Comparison of ENCODE assay signal across 9 mouse cellular contexts in genomic region chr6:119105651-119106595, GRCm38 (mm10).
DNase-seq lines count a peak whose midpoint lies in the region; ATAC-seq and TF ChIP-seq lines count a peak whose summit lies in the region.
"Had no signal": no experiment of that assay in that cellular context is flagged by ENCODE, and none has a peak within 500 bp of the region (broad histone marks: within the 10 kb centered on the region; RNA-seq: fewer than 3 reads in every experiment).

No protein-coding gene starts in this region.

- TF ChIP-seq POLR2A in olfactory bulb, adult 2 months (IDR thresholded peaks at IDR 0.05; ENCODE audit: insufficient read depth, low read depth, low read length), result no peak

- no peaks in the 10 kb centered on the region for H3K9me3 ChIP-seq in lung, embryonic 15.5 days
- H3K9me3 ChIP-seq in embryonic facial prominence, embryonic 11.5 days (replicated peaks; ENCODE audit: control insufficient read depth, low read length), result no peaks in the 10 kb centered on the region
- H3K9me3 ChIP-seq in hindbrain, embryonic 16.5 days (ENCODE audit: control insufficient read depth, low read length), result no peaks in the 10 kb centered on the region

- TF ChIP-seq CTCF in olfactory bulb, adult 2 months (IDR thresholded peaks at IDR 0.05; ENCODE audit: insufficient read depth, low read depth, low read length), result no peak

- WGBS in lung, embryonic 15.5 days, result 30% methylated on average over 11 of the region's 11 CpGs
- 20% methylated on average over 11 of the region's 11 CpGs for WGBS in embryonic facial prominence, embryonic 11.5 days
- WGBS in hindbrain, embryonic 16.5 days, result 16% methylated on average over 11 of the region's 11 CpGs
- 10% methylated on average over 11 of the region's 11 CpGs for WGBS in olfactory bulb, adult 2 months

- DNase-seq in lung, postnatal 10 days, result no peak
- no peak for DNase-seq in embryonic facial prominence, embryonic 11.5 days (ENCODE audit: low spot score)
- DNase-seq in embryo, embryonic 9.5 days (ENCODE audit: extremely low spot score), result no peak
- DNase-seq in urinary bladder, postnatal 25 days (ENCODE audit: low spot score), result no peak
- no peak for DNase-seq in Muller cell, postnatal 12 days (ENCODE audit: inconsistent ontology term)

- H3K27me3 ChIP-seq in lung, embryonic 15.5 days, result peaks cover 15% of the 10 kb centered on the region; the same call in 1 of the 2 replicates
- H3K27me3 ChIP-seq in embryonic facial prominence, embryonic 11.5 days (ENCODE audit: control insufficient read depth, insufficient read depth, low read length), result peaks cover 13% of the 10 kb centered on the region
- no peaks in the 10 kb centered on the region for H3K27me3 ChIP-seq in hindbrain, embryonic 16.5 days (replicated peaks; ENCODE audit: control insufficient read depth, insufficient read depth, low read length)

- no peaks in the 10 kb centered on the region for H3K36me3 ChIP-seq in lung, embryonic 15.5 days
- no peaks in the 10 kb centered on the region for H3K36me3 ChIP-seq in embryonic facial prominence, embryonic 11.5 days (replicated peaks; ENCODE audit: control insufficient read depth, insufficient read depth, low read depth, low read length)
- H3K36me3 ChIP-seq in hindbrain, embryonic 16.5 days (ENCODE audit: control insufficient read depth, insufficient read depth, low read length), result no peaks in the 10 kb centered on the region

- peak overlapping the region; percentile 68 for H3K4me3 ChIP-seq in lung, embryonic 15.5 days
- H3K4me3 ChIP-seq in embryonic facial prominence, embryonic 11.5 days (ENCODE audit: low read depth, low read length), result peak overlapping the region; percentile 64; the same call in 1 of the 2 replicates
- peak overlapping the region; percentile 77 for H3K4me3 ChIP-seq in hindbrain, embryonic 16.5 days (ENCODE audit: low read length)
- H3K4me3 ChIP-seq in olfactory bulb, adult 2 months (ENCODE audit: insufficient read depth, low read depth, low read length), result peak overlapping the region; percentile 88

- H3K4me1 ChIP-seq in lung, embryonic 15.5 days, result peaks cover 29% of the 10 kb centered on the region
- no peaks in the 10 kb centered on the region for H3K4me1 ChIP-seq in embryonic facial prominence, embryonic 11.5 days (ENCODE audit: control insufficient read depth, insufficient read depth, low read length)
- H3K4me1 ChIP-seq in hindbrain, embryonic 16.5 days (ENCODE audit: control insufficient read depth, insufficient read depth, low read depth, low read length), result peaks cover 29% of the 10 kb centered on the region
- peaks cover 19% of the 10 kb centered on the region for H3K4me1 ChIP-seq in olfactory bulb, adult 2 months (ENCODE audit: control insufficient read depth, insufficient read depth, low read length)

- H3K9ac ChIP-seq in lung, embryonic 15.5 days, result peak overlapping the region; percentile 11; the same call in 1 of the 2 replicates
- no peak overlapping the region for H3K9ac ChIP-seq in embryonic facial prominence, embryonic 11.5 days (replicated peaks; ENCODE audit: low read length)
- peak overlapping the region; percentile 91 for H3K9ac ChIP-seq in hindbrain, embryonic 16.5 days (ENCODE audit: low read depth, low read length)

- ATAC-seq in lung, embryonic 15.5 days (ENCODE audit: borderline replicate concordance, extremely low read depth, low FRiP score, low TSS enrichment), result no peak
- no peak for ATAC-seq in embryonic facial prominence, embryonic 11.5 days (replicated peaks; ENCODE audit: insufficient number of reproducible peaks, low FRiP score, low TSS enrichment, low read depth)
- no peak for ATAC-seq in hindbrain, embryonic 16.5 days
- ATAC-seq: Patski had no signal

- no peak overlapping the region for H3K27ac ChIP-seq in lung, embryonic 15.5 days
- H3K27ac ChIP-seq in embryonic facial prominence, embryonic 11.5 days (replicated peaks; ENCODE audit: low read depth, low read length), result no peak overlapping the region
- H3K27ac ChIP-seq in hindbrain, embryonic 16.5 days (ENCODE audit: low read depth, low read length), result no peak overlapping the region
- H3K27ac ChIP-seq in olfactory bulb, adult 2 months (ENCODE audit: insufficient read depth, low read depth, low read length), result peak overlapping the region; percentile 79

- H3K4me2 ChIP-seq in lung, embryonic 15.5 days, result peak overlapping the region; percentile 92
- peak overlapping the region; percentile 86 for H3K4me2 ChIP-seq in embryonic facial prominence, embryonic 11.5 days (ENCODE audit: low read depth, low read length)
- H3K4me2 ChIP-seq in hindbrain, embryonic 16.5 days (ENCODE audit: low read length), result peak overlapping the region; percentile 88
